Mouse (Mus musculus) heart, adult 2 months (tissue): ENCODE data around the gene Erc2. TPM values are rescaled to one million over a fixed set of nuclear protein-coding genes. Genes with fewer than 3 reads are reported as not detected.

Source experiments
- DNase-seq, 2 experiments: peaks; one replicate each; pipeline ENCODE4 v3.0.0; 2021
- H3K27ac ChIP-seq: fragments of 200-600 bp; 2 replicates; pipeline ENCODE4 v1.8.1; 2022
- H3K27me3 ChIP-seq: fragments of 200-500 bp; 2 replicates; pipeline ENCODE4 v1.6.1; 2012; ENCODE audit warnings: mild to moderate bottlenecking, low read length, inconsistent platforms, mixed read lengths; ENCODE audit not compliant: control insufficient read depth, insufficient read depth
- H3K36me3 ChIP-seq: fragments of 200-500 bp; 2 replicates; pipeline ENCODE4 v1.6.1; 2012; ENCODE audit warnings: low read length, inconsistent platforms; ENCODE audit not compliant: control insufficient read depth, insufficient read depth
- H3K4me1 ChIP-seq: fragments of 200-500 bp; 2 replicates; pipeline ENCODE4 v1.6.1; 2011; ENCODE audit warnings: low read length; ENCODE audit not compliant: control insufficient read depth, insufficient read depth
- H3K4me3 ChIP-seq: fragments of 200-600 bp; 2 replicates; pipeline ENCODE4 v1.8.1; 2022
- H3K79me2 ChIP-seq: fragments of 200-500 bp; replicated peaks from 2 replicates; pipeline ENCODE4 v1.6.1; 2012; ENCODE audit warnings: mild to moderate bottlenecking, inconsistent platforms, low read length, moderate library complexity, mixed read lengths; ENCODE audit not compliant: control insufficient read depth, insufficient read depth
- H3K9ac ChIP-seq: fragments of 200-500 bp; 2 replicates; pipeline ENCODE4 v1.6.1; 2012; ENCODE audit warnings: low read depth, mild to moderate bottlenecking, control low read depth, inconsistent platforms, low read length, mixed read lengths
- CTCF ChIP-seq: fragments of 200-600 bp; IDR thresholded peaks from 2 replicates; pipeline ENCODE4 v1.8.1; 2022; ENCODE audit warnings: antibody characterized with exemption, mild to moderate bottlenecking, moderate library complexity
- EP300 ChIP-seq: fragments of 200-500 bp; IDR thresholded peaks from 2 replicates; pipeline ENCODE4 v1.6.1; 2011; ENCODE audit warnings: low read depth, low read length, control low read depth; ENCODE audit not compliant: insufficient read depth
- POLR2A ChIP-seq: fragments of 200-500 bp; IDR thresholded peaks from 2 replicates; pipeline ENCODE4 v1.6.1; 2011; ENCODE audit warnings: mild to moderate bottlenecking, low read depth, low read length, control low read depth; ENCODE audit not compliant: insufficient read depth
- WGBS: fragments of 180-500 bp; shearing (Covaris S2); methylation state at CpG from one replicate; pipeline ENCODE4 v1.1.7; 2018; 5-methylcytosine and 5-hydroxymethylcytosine counted together
- intact Hi-C: fragments of 180-260 bp; cut with DNase I; formaldehyde crosslinking; loops from one replicate; pipeline ENCODE4 v1.15.1; 2025
- polyA plus RNA-seq: library from polyadenylated mRNA; depleted of rRNA; stranded (reverse); fragments of >200 nt; gene quantifications from 2 replicates; pipeline ENCODE4 v1.2.3, GENCODE M21; 2012
- total RNA-seq, 2 experiments: library from RNA; stranded (reverse); gene quantifications; 2 replicates each; pipeline ENCODE4 v1.2.3; 2021

Gene Erc2
- total and polyA plus RNA-seq, 3 experiments = 0.49 to 0.68 (median 0.64) TPM

DNA sequence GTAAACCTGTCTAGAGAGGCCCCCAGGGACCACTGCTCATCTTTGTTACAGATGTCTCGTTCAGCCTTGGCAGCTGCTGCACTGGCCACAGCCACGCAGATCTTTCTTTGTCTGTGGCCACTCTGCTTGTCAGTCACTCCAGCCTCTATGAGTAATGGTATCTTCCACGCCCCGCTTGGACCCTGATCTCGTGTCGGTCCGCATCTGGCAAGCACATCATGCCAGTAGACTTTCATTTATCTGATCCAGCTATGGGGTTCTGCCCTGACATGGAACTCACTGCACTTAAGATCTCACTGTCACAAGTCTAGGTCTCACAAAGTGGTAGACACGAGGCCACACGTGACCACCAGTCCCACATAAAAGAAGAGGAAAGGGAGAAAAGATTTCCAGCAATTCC is 777.7 kb downstream of the Erc2 start:
- no peaks in the 10 kb centered on the region for H3K27me3 ChIP-seq
- no peaks in the 10 kb centered on the region for H3K36me3 ChIP-seq
- TF ChIP-seq CTCF = no peak
- TF ChIP-seq POLR2A = no peak
- no peak for TF ChIP-seq EP300
- no peak overlapping the region for H3K4me3 ChIP-seq
- intact Hi-C loops = no loop called here
- DNase-seq = no peak
- no peaks in the 10 kb centered on the region for H3K4me1 ChIP-seq
- no peak overlapping the region for H3K27ac ChIP-seq
- WGBS = 82% methylated on average over 9 of the region's 9 CpGs
- no peaks in the 10 kb centered on the region for H3K79me2 ChIP-seq
- H3K9ac ChIP-seq = no peak overlapping the region

DNA sequence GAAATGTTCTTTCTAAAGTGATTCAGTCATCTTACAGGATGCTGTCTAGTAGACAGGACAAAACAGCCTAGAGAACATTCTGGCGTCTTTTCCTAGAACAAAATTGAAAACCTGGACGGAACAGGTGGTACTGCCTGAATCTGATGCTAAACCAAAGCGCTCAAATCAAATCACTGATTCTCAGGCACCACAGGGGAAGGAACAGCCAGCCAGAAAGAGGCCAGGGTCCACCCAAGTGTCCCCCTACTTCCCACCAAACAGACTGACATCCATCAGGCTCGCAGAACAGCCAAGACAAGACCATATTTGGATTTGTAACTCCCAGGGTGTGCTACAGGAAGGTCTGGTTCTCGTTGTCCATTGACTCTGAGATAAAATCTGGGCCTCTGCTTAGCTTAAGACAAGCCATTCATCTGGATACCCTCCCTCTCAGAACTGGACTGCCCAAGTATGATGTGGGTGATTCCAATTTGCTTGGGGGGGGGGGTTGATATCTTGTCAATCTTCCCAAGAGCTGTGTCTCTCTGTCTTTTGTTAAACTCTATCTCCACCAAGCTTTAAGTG is 783.1 kb downstream of the Erc2 start:
- 63% methylated on average over 5 of the region's 5 CpGs for WGBS
- H3K27ac ChIP-seq = no peak overlapping the region
- H3K36me3 ChIP-seq = no peaks in the 10 kb centered on the region
- H3K79me2 ChIP-seq = no peaks in the 10 kb centered on the region
- DNase-seq = no peak
- no peak overlapping the region for H3K9ac ChIP-seq
- no peaks in the 10 kb centered on the region for H3K27me3 ChIP-seq
- intact Hi-C loops = no loop called here
- no peaks in the 10 kb centered on the region for H3K4me1 ChIP-seq
- H3K4me3 ChIP-seq = no peak overlapping the region
- TF ChIP-seq CTCF (no peak), EP300 (no peak), POLR2A (no peak)

DNA sequence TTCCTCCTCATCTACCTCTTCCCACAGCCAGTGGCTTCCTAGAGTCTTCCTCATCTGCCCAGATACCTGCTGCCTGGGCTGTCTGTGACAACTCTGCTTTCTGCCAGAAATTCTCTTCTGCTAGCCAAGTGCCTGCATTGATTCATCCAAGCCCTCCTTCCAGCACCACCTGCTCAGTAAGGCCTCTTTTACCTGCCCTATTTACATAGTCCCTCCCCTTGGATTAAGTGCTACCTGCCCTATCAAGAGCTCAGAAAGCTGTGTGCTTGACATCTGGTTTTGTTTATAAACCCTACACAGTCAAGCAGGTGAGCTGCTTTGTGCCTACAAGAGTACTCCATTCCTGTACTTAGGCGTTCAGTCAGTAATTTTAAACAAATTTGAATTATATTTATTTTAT is 787.2 kb downstream of the Erc2 start:
- no peak for DNase-seq
- Histone ChIP-seq H3K9ac (no peak overlapping the region), H3K27me3 (no peaks in the 10 kb centered on the region), H3K4me3 (no peak overlapping the region), H3K4me1 (no peaks in the 10 kb centered on the region), H3K36me3 (no peaks in the 10 kb centered on the region), H3K27ac (no peak overlapping the region), H3K79me2 (no peaks in the 10 kb centered on the region)
- WGBS = 90% methylated on average over 1 of the region's 1 CpGs
- TF ChIP-seq CTCF = no peak
- no peak for TF ChIP-seq POLR2A
- no peak for TF ChIP-seq EP300
- intact Hi-C loops = no loop called here

DNA sequence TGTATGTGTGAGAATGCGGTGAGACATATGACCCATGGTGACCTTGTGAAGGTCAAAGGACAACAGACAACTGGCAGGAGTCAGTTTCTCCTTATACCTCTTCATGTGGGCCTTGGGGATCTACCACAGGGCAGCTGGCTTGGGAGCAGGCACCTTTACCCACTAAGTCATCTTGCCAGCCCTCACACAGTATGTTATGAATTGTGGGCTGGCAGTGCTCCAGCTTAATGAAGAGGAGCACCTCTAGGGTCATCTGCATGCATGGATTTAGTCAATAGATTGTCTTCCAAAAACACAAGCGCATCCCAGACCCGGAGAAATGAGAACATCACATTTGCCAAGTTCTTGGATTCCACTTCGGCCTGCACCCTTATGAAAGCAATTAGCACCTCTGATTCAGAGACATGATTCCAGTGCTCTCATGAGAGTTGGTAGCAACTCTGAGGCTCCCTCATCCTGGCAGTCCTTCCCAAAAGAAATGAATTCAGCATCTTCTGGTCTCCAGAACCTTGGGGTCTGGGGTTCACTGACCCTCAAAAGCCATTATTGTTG is 787.6 kb downstream of the Erc2 start:
- no peaks in the 10 kb centered on the region for H3K36me3 ChIP-seq
- no peaks in the 10 kb centered on the region for H3K4me1 ChIP-seq
- H3K9ac ChIP-seq = no peak overlapping the region
- H3K79me2 ChIP-seq = no peaks in the 10 kb centered on the region
- no peaks in the 10 kb centered on the region for H3K27me3 ChIP-seq
- intact Hi-C loops = no loop called here
- 92% methylated on average over 4 of the region's 4 CpGs for WGBS
- DNase-seq = no peak
- TF ChIP-seq EP300 (no peak), CTCF (no peak), POLR2A (no peak)
- no peak overlapping the region for H3K27ac ChIP-seq
- no peak overlapping the region for H3K4me3 ChIP-seq

DNA sequence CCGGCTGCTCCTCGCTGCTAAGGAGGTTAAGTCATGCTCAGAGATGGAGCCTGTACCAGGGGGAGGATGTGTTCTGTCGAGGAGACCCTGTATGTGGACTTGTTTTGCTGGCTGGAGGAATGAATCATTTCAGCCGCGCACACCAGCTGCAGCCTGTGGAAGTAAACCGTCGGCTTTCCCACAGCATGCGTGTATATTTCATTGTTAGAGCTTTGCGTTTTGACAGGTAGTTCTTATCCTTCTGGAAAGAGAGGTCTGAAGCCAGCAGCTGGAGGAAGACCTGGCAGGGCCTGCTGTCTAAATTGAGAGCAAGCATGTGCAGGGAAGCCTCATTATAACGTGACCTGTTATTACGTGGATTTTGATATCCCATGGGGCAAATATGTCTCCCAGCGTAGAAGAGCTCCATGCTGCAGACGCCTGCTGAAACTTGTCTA is 788.6 kb downstream of the Erc2 start:
- TF ChIP-seq POLR2A = no peak
- TF ChIP-seq EP300 = no peak
- TF ChIP-seq CTCF = no peak
- intact Hi-C loops = no loop called here
- H3K27me3 ChIP-seq = no peaks in the 10 kb centered on the region
- no peaks in the 10 kb centered on the region for H3K36me3 ChIP-seq
- DNase-seq = no peak
- H3K27ac ChIP-seq = no peak overlapping the region
- no peaks in the 10 kb centered on the region for H3K79me2 ChIP-seq
- WGBS = 69% methylated on average over 13 of the region's 13 CpGs
- no peak overlapping the region for H3K4me3 ChIP-seq
- H3K4me1 ChIP-seq = no peaks in the 10 kb centered on the region
- no peak overlapping the region for H3K9ac ChIP-seq

DNA sequence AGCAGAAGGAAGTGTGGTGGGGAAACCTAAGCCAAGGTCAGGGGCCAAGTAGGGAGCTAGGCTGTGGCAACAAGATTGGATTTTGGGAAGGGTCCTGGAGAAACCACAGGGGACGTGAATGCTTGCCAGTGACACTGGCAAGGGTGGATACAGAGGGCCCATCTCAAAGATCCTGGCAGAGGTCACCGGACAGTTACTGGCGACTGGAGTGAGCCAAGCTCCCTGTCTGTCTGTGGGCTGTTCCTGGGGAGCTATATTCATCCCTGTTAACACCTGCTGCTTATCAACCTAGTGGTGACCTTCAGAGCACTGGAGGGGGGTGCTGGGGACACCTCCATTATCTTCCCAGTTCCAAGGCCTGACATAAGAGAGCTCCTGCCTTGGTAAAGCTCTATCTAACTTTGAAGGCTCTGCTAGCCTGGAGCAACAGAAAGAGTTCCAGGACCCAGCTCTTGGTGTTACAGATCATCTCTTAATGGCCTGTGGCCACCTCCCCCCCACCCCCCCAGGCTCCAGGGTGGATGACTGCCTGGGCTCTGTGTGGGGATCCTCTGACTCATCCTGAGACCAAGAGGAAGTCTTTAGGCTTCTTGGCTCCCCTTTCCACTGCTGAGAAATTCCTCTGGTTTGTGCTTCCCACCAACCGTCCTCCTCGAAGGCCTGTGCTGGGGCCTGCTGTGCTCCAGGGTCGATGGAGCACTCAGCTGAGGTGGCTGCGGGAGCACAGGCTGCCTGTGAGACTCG is 790.2 kb downstream of the Erc2 start:
- no peak for DNase-seq
- Histone ChIP-seq H3K79me2 (no peaks in the 10 kb centered on the region), H3K27me3 (no peaks in the 10 kb centered on the region), H3K9ac (no peak overlapping the region), H3K4me3 (no peak overlapping the region), H3K4me1 (0 out of 2 replicates have a peak, but pooled peaks cover 1% of the 10 kb centered on the region), H3K27ac (no peak overlapping the region), H3K36me3 (no peaks in the 10 kb centered on the region)
- 67% methylated on average over 8 of the region's 8 CpGs for WGBS
- intact Hi-C loops = no loop called here
- no peak for TF ChIP-seq POLR2A
- no peak for TF ChIP-seq EP300
- no peak for TF ChIP-seq CTCF
